Mouse (Mus musculus) cerebellum, adult 9-11 months (tissue): ENCODE measurements around the gene Agbl2.
A peak's percentile ranks its signal among the peaks of the same experiment; 100 is the strongest.

Experiments used
- DNase-seq: peaks from one replicate; pipeline ENCODE4 v3.0.0; 2022

Gene Agbl2

DNA sequence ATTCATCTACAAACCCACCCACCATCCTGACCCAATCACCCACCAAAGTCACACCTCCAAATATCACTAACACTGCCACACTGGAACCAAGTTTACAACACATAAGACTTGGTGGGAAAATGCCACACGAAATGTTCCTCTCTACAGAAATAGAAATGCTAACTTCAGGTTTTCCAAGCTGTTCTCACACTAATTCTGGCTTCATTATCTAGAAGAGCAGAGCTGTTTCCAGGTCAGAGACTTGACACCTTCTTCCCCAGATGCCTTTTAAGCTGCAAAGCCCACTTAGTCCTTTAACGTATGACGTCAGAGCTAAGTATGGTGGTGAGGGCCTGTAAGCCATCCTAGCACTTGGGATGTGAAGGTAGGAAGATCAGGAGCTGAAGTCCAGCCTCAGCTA is 36.2 kb downstream of the Agbl2 start:
- DNase-seq: no peak

DNA sequence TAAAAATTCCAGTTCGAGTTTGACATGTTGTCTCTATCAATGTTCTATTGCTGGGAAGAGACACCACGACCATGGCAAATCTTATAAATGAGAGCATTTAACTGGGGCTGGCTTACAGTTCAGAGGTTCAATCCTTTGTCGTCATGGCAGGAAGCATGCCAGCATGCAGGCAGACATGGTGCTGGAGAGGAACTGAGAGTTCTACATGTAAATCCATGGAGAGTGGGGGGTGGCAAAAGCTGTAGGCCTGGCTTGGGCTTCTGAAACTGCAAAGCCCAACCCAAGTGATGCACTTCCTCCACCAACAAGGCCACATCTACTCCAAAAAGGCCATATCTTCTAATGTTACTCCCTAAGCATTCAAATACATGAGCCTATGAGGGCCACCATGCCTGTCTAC is 38.4 kb downstream of the Agbl2 start:
- no peak for DNase-seq

DNA sequence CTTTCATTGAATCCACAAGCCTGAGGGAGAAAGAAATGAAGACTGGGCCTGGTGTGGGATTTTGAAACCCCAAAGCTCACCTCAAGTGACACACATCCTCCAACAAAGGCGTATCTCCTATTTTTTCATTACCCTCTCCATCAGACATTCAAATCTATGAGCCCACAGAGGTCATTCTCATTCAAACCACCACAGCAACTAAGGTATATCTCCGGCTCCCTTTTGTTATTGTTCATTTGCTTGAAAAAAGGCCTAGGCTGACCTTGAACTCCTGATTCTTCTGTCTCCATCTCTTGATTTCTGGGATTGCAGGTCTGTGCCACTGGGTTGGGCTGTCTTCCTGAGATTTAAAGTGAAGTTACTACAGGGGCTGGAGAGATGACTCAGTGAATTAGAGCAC is 40.5 kb downstream of the Agbl2 start:
- DNase-seq: no peak

DNA sequence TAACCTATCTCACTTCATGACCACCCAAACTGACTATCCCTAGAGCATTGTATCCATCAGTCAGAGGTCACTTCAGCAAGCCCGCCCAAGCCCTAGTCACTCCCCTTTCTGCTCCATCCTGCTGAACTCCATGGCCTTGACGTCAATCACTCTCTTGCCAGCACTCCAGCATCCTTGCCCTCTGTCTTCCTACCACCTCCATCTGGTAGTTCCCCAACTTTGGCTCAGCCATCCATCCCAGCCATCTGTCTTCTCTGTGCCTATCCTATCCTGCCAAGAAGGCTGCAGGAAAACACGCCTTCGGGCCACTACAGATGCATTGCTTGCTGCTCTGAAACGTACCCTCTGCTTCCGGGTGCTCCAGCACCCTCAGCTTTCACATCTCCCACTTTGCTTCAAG is 41.3 kb downstream of the Agbl2 start:
- peak; percentile 98 for DNase-seq

DNA sequence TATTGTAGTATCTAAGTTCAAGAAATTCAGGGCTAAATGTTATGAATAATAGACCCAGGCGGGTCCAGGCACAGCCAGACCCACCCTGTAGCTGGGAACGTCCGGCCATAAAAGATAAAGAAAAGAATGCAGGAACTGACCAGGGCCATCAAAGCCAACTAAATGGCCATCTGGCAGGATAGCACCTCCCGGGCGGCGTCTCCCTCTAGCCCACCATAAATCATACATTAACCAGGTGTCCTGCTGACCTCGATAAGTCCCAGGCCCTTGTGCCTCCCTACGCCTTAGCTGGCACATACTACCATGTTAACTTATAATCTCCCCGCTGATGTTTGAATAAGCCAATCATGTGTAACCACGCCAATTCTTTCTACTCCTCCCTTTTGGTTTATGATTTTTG is 42.0 kb downstream of the Agbl2 start:
- peak; percentile 66 for DNase-seq

DNA sequence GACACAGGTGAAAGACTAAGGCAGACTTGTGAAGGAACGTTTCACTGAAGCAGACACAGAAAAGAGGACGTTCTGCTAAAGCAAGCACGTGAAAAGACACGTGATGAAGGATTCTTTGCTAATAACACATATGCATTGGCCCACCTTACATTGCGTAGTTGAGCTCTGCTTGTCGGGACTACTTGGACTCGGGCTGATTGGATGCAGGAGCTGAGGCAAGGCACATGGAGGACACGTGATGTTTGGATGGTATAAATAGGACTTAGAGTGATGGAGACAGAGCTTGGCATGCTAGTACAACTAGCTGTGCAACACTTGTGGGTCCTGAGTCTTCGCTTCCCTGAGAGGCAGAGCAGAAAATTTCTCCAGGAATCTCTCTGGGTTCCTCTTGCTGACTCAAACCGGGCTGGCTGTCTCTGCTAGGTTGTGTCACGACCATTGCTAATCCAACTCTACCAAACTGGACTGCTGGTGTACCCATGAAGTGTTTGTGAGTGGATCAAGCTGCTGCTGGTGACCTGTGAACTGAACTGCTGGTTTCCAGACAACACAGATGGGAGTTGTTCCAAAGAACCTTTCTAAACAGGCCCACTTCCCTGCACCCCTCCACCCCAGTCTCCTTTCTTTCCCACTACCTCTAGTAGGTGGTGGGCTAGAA is 43.1 kb downstream of the Agbl2 start:
- DNase-seq: no peak

DNA sequence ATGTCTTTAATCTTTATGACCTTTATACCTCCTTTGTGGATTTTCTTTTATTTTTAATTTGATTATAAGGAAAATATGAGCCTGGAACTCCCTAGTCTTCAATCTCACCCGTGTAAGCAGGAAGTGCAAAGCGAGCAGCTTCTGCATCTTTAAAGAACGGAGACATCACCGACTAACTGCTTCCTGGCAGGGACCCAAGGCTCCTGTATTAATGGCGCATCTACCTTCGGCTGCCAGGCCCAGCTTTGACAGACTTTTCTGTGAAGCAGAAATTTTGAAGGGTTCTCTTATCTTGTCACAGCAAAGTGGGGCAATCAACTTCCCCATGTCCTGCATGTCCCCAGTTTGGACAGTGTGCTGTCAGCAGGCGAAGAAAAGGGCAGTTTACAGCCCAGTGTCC is 46.2 kb downstream of the Agbl2 start:
- DNase-seq: peak; percentile 61

DNA sequence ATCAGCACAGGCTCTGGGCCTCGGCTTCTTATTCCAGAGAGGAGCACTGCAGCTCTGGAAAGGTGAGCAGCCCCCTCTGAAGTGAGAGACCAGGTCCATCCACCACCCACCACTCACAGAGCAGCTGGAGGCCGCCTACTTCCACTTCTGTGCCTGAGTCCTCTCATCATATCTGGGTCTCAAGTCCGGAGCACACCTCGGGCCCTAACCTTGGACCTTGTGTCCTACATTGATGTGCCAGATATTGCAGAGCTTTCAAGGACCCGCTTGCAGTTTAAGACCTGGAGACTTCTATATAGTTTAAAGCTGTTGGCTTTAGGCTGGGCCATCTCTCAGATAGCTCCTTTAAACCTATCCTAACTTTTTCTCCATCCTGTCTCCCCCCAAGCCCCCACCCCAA is 51.0 kb downstream of the Agbl2 start:
- DNase-seq: no peak

DNA sequence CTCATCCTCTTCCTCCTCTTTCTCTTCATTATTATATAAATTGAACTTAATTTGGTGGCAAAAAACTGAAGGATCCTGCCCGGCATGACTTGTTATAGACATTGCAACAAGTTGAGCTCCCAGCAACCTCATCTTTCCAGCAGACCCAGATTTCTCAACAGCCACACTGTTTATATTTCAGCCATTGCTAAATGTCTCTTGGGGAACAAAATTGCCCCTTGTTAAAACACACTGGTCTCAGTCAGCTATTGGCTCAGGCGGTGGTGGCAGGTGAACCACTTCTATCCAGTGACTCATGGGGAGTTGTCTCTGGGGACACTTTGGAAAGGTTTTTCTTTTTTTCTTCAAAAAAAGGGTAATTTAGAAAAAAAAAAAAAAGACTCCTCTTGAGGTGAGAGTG is 56.1 kb downstream of the Agbl2 start:
- no peak for DNase-seq

DNA sequence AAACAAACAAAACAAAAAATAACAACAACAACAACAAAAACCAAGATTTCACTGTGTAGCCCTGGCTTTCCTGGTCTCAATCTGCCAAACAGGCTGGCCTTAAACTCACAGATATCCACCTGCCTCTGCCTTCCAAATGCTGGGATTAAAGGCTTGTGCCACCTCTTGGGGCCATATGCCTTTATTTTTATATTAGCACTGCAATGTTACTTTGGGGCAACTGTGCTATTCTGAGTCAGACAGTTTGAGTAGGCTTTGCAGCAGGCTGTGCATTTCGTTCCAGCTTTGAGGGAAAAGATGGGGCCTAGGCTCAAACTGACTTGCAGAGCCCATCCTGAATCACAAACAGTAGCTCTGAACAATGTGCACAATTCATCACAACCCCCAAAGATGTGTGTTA is 61.1 kb downstream of the Agbl2 start:
- DNase-seq: no peak

DNA sequence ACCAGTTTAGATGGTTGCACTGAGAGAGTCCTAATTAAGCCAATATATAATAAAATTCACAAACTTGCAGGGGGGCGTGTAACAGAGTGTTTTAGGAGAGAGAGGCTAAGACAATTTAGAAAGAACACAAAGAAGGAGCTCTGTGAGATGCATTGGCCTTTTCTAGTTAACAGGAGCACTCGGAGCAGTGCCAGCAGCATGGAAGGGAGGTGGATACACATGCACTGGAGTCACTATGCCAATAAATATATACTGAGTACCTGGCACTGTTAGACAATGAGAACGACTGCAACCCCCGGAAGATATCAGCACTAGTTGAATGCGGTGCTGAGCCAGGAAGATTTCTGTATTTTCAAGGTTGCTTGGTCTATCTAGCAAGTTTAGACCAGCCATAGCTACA is 61.7 kb downstream of the Agbl2 start:
- DNase-seq: no peak

DNA sequence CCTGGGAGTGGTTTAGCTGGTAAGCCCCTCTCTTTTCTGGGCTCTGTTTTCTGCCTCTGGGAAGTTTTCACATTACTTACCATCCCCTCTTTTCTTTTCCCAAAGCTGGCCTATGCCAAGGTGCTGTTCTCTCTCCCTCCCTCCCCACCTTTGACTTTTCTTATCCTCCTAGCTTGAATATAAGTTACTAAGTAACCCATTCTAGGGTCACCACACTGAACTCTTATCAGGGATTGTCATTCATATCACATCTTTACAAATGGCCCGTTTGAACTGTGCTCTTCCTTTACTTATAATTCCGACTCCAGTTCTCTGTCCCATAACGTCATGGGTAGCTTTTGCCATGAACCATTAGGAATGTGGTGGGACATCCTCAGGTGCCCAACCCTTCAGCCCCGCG is 62.7 kb downstream of the Agbl2 start:
- no peak for DNase-seq

DNA sequence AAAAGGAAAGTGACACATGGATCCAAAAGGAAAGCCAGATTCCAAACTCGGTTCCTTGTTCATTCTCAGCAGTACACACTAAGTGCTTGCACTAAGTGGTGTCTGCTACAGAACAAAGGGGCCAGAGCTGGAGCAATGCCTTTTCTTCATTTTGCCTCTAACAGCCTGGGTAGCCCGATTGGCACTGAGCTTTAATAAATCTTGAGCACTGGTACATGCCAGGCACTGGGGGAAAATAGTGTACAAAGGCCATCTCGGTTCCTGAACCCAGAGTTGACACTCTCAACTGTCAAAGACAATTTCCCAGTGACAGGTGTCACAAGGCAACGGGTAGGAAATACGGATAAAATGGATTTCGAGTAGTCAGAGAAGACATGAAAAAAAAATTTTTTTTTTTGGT is 63.6 kb downstream of the Agbl2 start:
- peak; percentile 62 for DNase-seq

DNA sequence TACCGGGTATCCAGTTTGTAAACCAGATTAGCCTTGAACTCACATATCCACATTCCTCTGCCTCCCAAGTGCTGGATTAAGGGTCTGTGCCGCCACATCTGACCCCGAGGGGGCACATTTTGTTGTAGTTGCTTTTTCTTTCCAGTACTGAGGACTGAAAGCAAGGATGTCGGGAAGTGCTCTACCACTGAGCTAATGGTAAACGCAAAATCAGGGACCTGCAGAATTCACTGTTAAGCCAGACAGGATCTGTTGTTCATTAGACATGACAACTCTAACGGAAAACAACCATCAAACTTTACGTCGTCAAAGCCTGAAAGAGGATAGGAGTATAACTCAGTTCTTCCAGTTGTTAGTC is 64.0 kb downstream of the Agbl2 start:
- no peak for DNase-seq

DNA sequence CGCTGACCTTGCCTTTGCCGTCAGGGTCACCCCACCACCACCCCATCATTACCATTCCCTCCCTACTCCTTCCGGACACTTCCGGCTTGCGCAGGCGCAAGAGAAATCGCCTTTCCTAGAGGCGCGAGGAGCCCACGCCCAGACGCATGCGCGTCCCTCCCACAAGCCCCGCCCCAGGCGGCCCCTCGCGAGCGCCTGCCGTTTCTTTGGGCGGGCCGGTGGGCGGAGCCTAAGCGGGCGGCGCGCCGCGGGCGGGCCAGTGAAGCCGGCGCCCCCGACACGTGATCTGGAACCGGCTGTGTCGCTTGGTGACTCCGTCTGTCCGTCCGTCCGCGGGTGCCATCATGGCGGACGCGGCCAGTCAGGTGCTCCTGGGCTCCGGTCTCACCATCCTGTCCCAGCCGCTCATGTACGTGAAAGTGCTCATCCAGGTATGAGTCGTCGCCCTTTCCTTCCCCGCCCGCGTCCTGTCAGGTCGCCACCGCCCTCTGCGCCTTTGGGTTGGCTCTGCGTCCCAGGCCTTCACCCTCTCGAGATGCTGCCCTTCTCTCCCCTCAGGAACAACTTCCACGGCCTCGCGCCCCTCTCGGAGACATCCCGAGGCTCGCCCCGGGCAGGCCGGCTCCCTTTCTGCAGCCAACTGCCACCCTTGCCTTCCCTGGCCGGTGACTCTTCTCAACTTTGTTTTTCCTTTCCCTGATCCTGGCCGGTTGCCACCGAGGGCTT is 64.6 kb downstream of the Agbl2 start, which contains the start of gene Mtch2:
Gene Mtch2, plus strand, starts transcription at position 201 of the 726 bp plus-strand sequence.
- peak; percentile 99 for DNase-seq

DNA sequence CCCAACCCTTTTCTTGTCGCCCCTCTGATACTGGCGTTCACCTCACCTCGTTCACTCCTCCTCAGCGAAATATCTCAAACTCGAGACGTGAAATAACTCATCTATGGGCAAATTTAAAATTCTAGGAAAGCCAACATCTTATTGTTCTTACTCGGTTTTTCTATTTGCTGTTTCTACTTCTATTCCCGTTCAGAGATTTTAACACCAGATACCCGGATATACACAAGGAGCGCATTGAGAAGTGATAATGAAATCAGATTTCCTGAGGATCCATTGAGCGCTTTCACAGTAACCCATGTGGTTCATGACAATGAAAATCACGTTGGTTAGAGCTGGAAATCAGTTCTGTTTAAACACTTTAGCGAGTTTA is 65.1 kb downstream of the Agbl2 start:
- no peak for DNase-seq

DNA sequence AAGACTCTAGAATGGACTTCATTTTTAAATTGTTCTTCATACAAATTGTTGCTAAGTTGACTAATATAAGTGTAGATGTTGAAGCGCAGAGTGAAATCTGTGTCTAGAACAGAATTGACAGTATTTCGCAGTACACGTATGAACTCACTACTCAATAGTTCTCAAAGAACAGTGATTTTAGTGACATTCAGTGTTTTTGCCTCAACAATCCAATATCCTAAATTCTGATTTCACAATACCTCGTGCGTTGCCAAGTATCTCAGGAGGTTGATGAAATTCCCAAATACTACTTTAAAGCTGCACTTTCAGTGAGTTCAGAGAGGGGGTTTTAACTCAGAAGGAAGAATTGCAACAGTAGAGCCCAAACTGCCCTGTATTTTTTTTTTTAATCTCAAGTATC is 65.8 kb downstream of the Agbl2 start:
- no peak for DNase-seq

DNA sequence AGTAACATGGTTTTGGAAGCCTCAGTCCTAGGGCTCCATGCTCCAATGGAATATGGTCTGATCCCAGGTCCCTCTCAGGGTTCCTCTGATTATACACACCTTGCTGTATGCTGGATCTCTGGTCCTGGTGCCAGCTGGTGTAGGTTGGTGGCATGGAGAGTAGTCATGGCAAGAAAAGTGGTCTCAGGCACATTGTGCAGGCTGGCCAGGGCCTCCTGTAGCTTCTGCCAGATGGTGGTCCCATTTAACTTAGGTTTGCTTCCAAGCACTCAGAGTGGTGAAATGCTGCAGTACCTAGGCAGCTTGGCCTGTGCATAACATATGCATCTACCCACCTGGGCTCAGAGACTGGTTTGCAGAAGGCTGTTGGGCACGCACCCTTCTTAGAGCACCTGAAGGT is 67.9 kb downstream of the Agbl2 start:
- DNase-seq: peak; percentile 91

DNA sequence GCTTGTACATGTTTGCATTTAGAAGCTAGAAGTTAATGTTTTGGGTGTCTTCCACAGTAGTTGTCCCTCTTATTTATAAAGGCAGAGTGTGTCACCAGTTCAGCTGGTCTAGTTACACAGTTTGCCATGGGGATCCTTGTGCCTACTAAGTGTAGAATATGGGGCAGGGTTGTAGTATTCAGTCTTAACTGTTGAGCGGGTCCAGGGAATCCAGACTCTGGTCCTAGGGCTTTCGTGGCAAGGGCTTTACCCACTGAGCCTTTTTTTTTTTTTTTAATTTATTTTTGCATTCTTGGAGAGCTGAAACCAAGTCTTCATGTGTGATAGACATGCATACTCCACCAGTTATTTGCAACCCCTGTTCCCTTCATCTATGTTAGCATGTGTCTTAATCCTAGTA is 79.0 kb downstream of the Agbl2 start:
- DNase-seq: no peak

DNA sequence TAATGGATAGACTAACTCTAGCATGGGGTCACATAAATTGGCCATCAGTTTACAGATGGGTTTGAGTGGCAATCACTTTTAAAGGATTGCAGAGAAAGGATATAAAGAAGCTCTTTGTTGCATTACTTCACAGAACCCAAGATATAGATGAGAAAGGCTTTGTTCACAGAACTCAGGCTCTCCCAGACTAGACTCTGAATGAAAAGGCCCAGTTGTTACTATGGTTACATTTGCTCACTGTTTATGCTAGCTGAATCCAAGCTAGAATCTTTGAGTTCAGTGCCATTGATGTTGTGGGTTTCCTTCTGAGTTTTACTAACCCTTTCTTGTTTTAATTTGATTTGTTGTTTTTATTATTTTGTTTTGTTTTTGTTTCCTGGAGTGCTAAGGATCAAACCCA is 81.7 kb downstream of the Agbl2 start:
- no peak for DNase-seq

DNA sequence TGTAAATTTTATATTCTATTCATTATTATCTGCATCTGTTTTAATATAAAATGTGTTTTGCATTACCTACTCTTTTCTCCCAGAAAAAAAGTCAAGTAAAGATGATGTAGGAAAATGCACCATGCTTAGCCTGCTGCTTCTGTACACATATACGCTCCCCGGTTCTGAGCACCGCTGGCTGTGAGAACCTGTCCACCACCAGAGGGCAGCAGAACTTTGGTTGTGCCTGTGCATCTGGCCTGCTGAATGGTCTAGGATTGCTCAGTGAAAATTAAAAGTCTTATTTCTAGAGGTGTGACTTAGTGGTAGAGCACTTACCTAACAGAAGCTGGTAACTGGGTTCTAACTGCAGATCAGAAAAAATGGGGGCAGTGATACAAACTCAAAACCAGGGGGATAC is 84.0 kb downstream of the Agbl2 start:
- peak; percentile 78 for DNase-seq

DNA sequence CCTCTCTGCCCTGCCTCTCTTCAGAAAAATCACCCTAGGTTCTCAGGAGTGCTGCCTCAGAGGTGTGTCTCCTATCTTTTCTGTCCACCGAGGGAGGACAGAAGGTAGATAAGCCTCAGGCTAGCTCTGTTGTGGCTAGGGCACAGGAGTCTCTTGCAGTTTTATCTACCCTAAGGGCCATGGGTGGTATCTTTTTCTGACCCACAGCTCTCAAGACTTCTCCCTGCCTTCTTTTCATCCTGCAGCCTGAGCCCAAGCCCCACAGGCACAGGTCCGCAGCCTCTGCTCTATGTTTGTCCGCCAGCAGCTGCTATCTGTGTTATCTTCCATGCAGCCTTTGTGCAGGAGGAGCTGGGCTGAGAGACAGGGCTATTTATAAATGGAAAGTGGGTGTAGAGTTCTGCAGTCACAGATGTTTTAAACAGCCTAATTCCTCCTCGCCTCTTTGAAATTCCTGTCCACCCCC is 87.6 kb downstream of the Agbl2 start:
- DNase-seq: no peak

DNA sequence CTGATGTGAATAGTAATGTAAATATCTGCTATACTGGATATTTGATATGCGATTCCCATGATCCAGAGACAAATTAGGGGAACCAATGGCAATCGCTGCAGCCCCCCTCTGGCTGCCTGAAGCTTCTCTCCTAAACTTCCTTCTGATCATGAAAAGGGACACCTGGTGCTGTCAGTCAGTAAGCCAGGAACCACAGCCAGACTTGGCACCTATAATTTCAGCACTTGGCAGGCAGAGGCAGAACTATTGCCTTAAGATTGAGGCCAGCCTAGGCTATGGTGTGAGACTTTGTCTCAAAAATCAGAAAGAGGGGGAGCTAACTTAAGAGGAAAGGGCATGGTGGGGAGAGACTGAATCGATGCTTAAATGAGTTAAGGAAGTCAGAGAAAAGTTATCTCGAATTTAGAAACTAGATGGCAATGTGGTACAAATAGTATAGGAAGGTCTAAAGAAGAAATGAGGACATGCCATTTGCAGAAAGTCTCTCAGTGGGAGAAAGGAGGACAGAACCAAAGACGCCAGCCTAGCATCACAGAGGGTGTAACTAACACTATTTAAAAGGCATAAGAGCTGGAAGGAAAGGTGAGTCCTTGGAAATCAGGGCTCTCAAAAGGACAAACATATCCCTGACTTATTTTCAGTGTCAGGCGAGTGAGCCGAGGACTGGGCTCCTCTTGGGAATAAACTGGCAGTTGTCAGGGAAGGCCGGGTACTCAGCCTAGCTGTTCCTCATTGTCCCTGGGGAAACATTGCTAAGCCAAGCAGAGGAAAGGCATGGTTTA is 88.8 kb downstream of the Agbl2 start:
- no peak for DNase-seq

DNA sequence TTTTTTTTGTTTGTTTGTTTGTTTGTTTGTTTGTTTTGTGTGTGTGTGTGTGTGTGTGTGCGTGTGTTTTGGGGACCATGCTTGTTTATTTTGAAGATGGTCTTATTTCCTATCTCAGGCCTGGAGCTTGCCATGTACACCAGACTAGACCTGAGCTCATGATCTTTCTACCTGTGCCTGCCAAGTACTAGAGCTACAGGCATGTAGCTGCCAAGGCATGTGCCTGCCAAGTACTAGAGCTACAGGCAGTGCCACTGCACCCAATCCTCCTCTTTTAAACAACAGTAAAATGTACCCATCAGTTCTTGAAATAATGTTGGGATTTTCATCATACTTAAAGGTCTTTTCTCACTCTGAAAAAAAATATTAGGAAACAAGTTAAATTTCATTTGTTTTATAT is 91.5 kb downstream of the Agbl2 start:
- DNase-seq: peak; percentile 67
